Mouse (Mus musculus) bone marrow macrophage, adult 2 months (primary cell): ENCODE measurements around the gene Btg1.

ENCODE experiments used
- CTCF ChIP-seq: IDR thresholded peaks from 2 replicates; pipeline ENCODE4 v1.5.1; 2012; ENCODE audit warnings: low read depth, mild to moderate bottlenecking, low read length, moderate library complexity
- POLR2A ChIP-seq: IDR thresholded peaks from 2 replicates; pipeline ENCODE4 v1.6.1; 2012; ENCODE audit warnings: mild to moderate bottlenecking, low read depth, low read length, borderline replicate concordance

DNA sequence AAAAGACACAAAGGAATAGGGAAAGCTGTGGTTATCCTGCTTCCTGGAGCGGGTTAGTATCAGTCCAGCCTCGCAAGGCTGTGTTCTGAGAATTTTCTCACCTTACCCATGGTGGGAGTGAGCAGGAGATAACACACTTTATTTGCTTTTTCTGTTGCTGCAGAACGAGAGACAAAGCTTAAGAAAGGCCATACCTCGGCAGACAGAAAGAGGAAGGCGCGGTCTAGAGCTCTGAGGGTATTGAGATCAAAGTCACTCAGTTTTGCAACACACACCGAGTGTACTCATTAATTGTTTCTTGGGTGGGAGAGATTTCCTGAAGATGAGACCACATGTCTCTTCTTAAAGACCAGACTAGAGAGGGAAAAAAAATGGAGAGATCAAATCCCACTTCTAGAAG, 37.8 kb downstream of the Btg1 start:
- TF ChIP-seq CTCF: no peak
- no peak for TF ChIP-seq POLR2A
